ENCODE assay signal across 10 mouse cellular contexts in genomic region chr15:101388034-101388541, GRCm38 (mm10). TPM values are rescaled to one million over a fixed set of nuclear protein-coding genes. Genes with fewer than 3 reads are reported as not detected.
DNase-seq lines count a peak whose midpoint lies in the region; ATAC-seq and TF ChIP-seq lines count a peak whose summit lies in the region.
"Had no signal": no experiment of that assay in that cellular context is flagged by ENCODE, and none has a peak within 500 bp of the region (broad histone marks: within the 10 kb centered on the region; RNA-seq: fewer than 3 reads in every experiment).

No protein-coding gene starts in this region.

- no peak overlapping the region for H3K27ac ChIP-seq in kidney, postnatal 0 days
- no peak overlapping the region for H3K27ac ChIP-seq in embryonic facial prominence, embryonic 10.5 days (replicated peaks)
- no peak overlapping the region for H3K27ac ChIP-seq in forebrain, embryonic 10.5 days
- H3K27ac ChIP-seq: limb, embryonic 13.5 days had no signal

- no peak overlapping the region for H3K4me3 ChIP-seq in kidney, postnatal 0 days (replicated peaks; ENCODE audit: low read depth, low read length)
- no peak overlapping the region for H3K4me3 ChIP-seq in embryonic facial prominence, embryonic 10.5 days
- H3K4me3 ChIP-seq in forebrain, embryonic 10.5 days: no peak overlapping the region
- H3K4me3 ChIP-seq: limb, embryonic 13.5 days had no signal

- WGBS in kidney, postnatal 0 days: 53% methylated on average over 5 of the region's 5 CpGs
- 54% methylated on average over 5 of the region's 5 CpGs for WGBS in embryonic facial prominence, embryonic 10.5 days
- WGBS in forebrain, embryonic 10.5 days: 61% methylated on average over 5 of the region's 5 CpGs

- no peaks in the 10 kb centered on the region for H3K36me3 ChIP-seq in kidney, postnatal 0 days (ENCODE audit: insufficient read depth, low read length)
- H3K36me3 ChIP-seq in embryonic facial prominence, embryonic 10.5 days (replicated peaks): no peaks in the 10 kb centered on the region
- H3K36me3 ChIP-seq in forebrain, embryonic 10.5 days (replicated peaks): no peaks in the 10 kb centered on the region
- H3K36me3 ChIP-seq: limb, embryonic 13.5 days had no signal

- H3K4me2 ChIP-seq in kidney, postnatal 0 days (ENCODE audit: low read length): no peak overlapping the region
- H3K4me2 ChIP-seq: limb, embryonic 13.5 days had no signal

- no peak for ATAC-seq in kidney, postnatal 0 days (replicated peaks; ENCODE audit: low FRiP score, low read depth)

- no peaks in the 10 kb centered on the region for H3K4me1 ChIP-seq in kidney, postnatal 0 days (replicated peaks; ENCODE audit: insufficient read depth, low read length)
- peaks cover 17% of the 10 kb centered on the region; the same call in 1 of the 2 replicates for H3K4me1 ChIP-seq in embryonic facial prominence, embryonic 10.5 days
- 0 out of 2 replicates have a peak, but pooled peaks cover 6% of the 10 kb centered on the region for H3K4me1 ChIP-seq in forebrain, embryonic 10.5 days

- TF ChIP-seq POLR2A in brain, embryonic 14.5 days (IDR thresholded peaks at IDR 0.05; ENCODE audit: borderline replicate concordance, extremely low read depth, insufficient read depth, insufficient read length, poor library complexity, severe bottlenecking): no peak

- H3K9me3 ChIP-seq in kidney, postnatal 0 days (replicated peaks; ENCODE audit: low read length): no peaks in the 10 kb centered on the region
- H3K9me3 ChIP-seq in embryonic facial prominence, embryonic 10.5 days: no peaks in the 10 kb centered on the region
- no peaks in the 10 kb centered on the region for H3K9me3 ChIP-seq in forebrain, embryonic 10.5 days
- H3K9me3 ChIP-seq: limb, embryonic 13.5 days had no signal

- H3K9ac ChIP-seq in kidney, postnatal 0 days (ENCODE audit: low read depth, low read length): no peak overlapping the region
- H3K9ac ChIP-seq: limb, embryonic 13.5 days had no signal

- peak; percentile 56 for TF ChIP-seq CTCF in kidney, postnatal 0 days (IDR thresholded peaks at IDR 0.05; ENCODE audit: low read depth)
- TF ChIP-seq CTCF in brain, embryonic 14.5 days (IDR thresholded peaks at IDR 0.05; ENCODE audit: borderline replicate concordance, extremely low read depth, insufficient read depth, insufficient read length): peak; percentile 21; the same call in 1 of the 2 replicates

- H3K27me3 ChIP-seq in kidney, postnatal 0 days (ENCODE audit: insufficient read depth, low read length): no peaks in the 10 kb centered on the region
- no peaks in the 10 kb centered on the region for H3K27me3 ChIP-seq in embryonic facial prominence, embryonic 10.5 days (replicated peaks; ENCODE audit: low read depth, poor library complexity, severe bottlenecking)
- no peaks in the 10 kb centered on the region for H3K27me3 ChIP-seq in forebrain, embryonic 10.5 days (ENCODE audit: poor library complexity, severe bottlenecking)
- H3K27me3 ChIP-seq: limb, embryonic 13.5 days had no signal

- no peak for DNase-seq in kidney, postnatal 0 days (ENCODE audit: low spot score)
- no peak for DNase-seq in kidney, adult 11 months
- peak; percentile 58 for DNase-seq in CD4-positive, CD25-positive, alpha-beta regulatory T cell, adult 2 months (ENCODE audit: low read depth, low spot score)
- no peak for DNase-seq in brain, embryonic 14.5 days (ENCODE audit: low read depth)
- DNase-seq in lung, postnatal 36 days: peak; percentile 78
- no peak for DNase-seq in embryonic facial prominence, embryonic 10.5 days (ENCODE audit: low spot score)
- DNase-seq in forebrain, embryonic 10.5 days (ENCODE audit: extremely low spot score, low spot score): no peak
- no peak for DNase-seq in ovary, postnatal 36 days (ENCODE audit: low spot score)

RNA-seq across cellular contexts. Expression of gene Krt80, which starts 18.1 kb away (rescaled TPM):
- 1.9 and 2.2 TPM in 2 replicates for polyA plus RNA-seq in kidney, postnatal 0 days (2015; fragmentation: Nextera tagmentation; extraction: Ambion mirVana)
- 0.19 and 0.22 TPM in 2 replicates for polyA plus RNA-seq in brain, embryonic 14.5 days (2012; rRNA removed)
- 0.04 and 0.16 TPM in 2 replicates for polyA plus RNA-seq in embryonic facial prominence, embryonic 10.5 days (2016; fragmentation: Nextera tagmentation; extraction: Ambion mirVana)
- 0.07 TPM in 1 of 2 replicates, not detected in the other for polyA plus RNA-seq in forebrain, embryonic 10.5 days (2016; fragmentation: Nextera tagmentation; extraction: Ambion mirVana)
- polyA plus RNA-seq: embryonic facial prominence, embryonic 11.5 days had no signal

RNA-seq across cellular contexts. Expression of gene Krt7, which starts 22.8 kb away (rescaled TPM):
- polyA plus RNA-seq in kidney, postnatal 0 days (2015; fragmentation: Nextera tagmentation; extraction: Ambion mirVana): 226 and 229 TPM in 2 replicates
- polyA plus RNA-seq in brain, embryonic 14.5 days (2012; rRNA removed): 1.4 and 4.1 TPM in 2 replicates
- 16.2 and 17.4 TPM in 2 replicates for polyA plus RNA-seq in embryonic facial prominence, embryonic 10.5 days (2016; fragmentation: Nextera tagmentation; extraction: Ambion mirVana)
- polyA plus RNA-seq in forebrain, embryonic 10.5 days (2016; fragmentation: Nextera tagmentation; extraction: Ambion mirVana): 12.2 and 12.4 TPM in 2 replicates

RNA-seq across cellular contexts. Expression of gene Krt87, which starts 50.5 kb away (rescaled TPM):
- polyA plus RNA-seq in kidney, postnatal 0 days (2015; fragmentation: Nextera tagmentation; extraction: Ambion mirVana): 0.05 TPM in 1 of 2 replicates, not detected in the other
- 0.11 and 0.18 TPM in 2 replicates for polyA plus RNA-seq in brain, embryonic 14.5 days (2012; rRNA removed)
- polyA plus RNA-seq in embryonic facial prominence, embryonic 10.5 days (2016; fragmentation: Nextera tagmentation; extraction: Ambion mirVana): 0.12 TPM in 1 of 2 replicates, not detected in the other
- 0.10 TPM in 1 of 2 replicates, not detected in the other for polyA plus RNA-seq in forebrain, embryonic 10.5 days (2016; fragmentation: Nextera tagmentation; extraction: Ambion mirVana)

RNA-seq across cellular contexts. Expression of gene Krt88, which starts 59.5 kb away (rescaled TPM):
- polyA plus RNA-seq in kidney, postnatal 0 days (2015; fragmentation: Nextera tagmentation; extraction: Ambion mirVana): 0.13 TPM in 1 of 2 replicates, not detected in the other
- polyA plus RNA-seq in brain, embryonic 14.5 days (2012; rRNA removed): not detected in 2 replicates
- not detected in 2 replicates for polyA plus RNA-seq in embryonic facial prominence, embryonic 10.5 days (2016; fragmentation: Nextera tagmentation; extraction: Ambion mirVana)
- not detected in 2 replicates for polyA plus RNA-seq in forebrain, embryonic 10.5 days (2016; fragmentation: Nextera tagmentation; extraction: Ambion mirVana)
- polyA plus RNA-seq: embryonic facial prominence, embryonic 11.5 days; limb, embryonic 13.5 days had no signal

Comparison
In these comparisons a context has a peak if more than half of its experiments do, and no peak if none do; other contexts are left out.
1. DNase-seq: peak in CD4-positive, CD25-positive, alpha-beta regulatory T cell, adult 2 months (single experiment) and lung, postnatal 36 days (single experiment); none in kidney, postnatal 0 days (single experiment), kidney, adult 11 months (single experiment), brain, embryonic 14.5 days (single experiment), embryonic facial prominence, embryonic 10.5 days (single experiment), forebrain, embryonic 10.5 days (single experiment) and ovary, postnatal 36 days (single experiment).
2. RNA of gene Krt7, which starts 22.8 kb away (polyA plus RNA-seq): 226 to 229 TPM in kidney, postnatal 0 days; 16.2 to 17.4 TPM in embryonic facial prominence, embryonic 10.5 days, 12.2 to 12.4 TPM in forebrain, embryonic 10.5 days and 1.4 to 4.1 TPM in brain, embryonic 14.5 days; every median in the first group is over 10 times any median in the second.